Mouse (Mus musculus): ENCODE data around the gene Bfar.

DNA sequence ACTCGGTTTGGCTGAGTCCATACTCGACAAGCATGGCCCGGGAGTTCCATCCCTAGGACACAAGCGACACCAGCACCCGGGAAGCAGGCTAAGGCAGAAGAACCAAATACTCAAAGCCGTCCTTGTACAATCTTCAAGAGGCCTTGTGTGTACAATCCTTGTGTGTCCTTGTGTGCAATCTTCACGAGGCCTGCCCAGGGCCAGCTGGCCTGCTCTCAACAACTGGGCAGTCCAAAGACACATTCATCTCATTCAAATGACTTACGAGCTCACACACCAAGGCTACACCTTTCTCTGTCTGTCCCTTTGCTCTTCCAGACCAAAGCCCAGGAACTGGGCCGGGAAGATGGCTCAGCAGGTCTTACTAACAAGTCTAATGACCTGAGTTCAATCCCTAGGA is 10.9 kb upstream of the Bfar start:
- TF ChIP-seq CTCF (IDR thresholded peaks at IDR 0.05; ENCODE audit: control insufficient read depth, insufficient read depth, insufficient read length) (no peak), USF1 (IDR thresholded peaks at IDR 0.05; ENCODE audit: low read depth) (no peak), MYOD1 (IDR thresholded peaks at IDR 0.05; ENCODE audit: control insufficient read depth, insufficient read length, low read depth) (no peak), FOSL1 (IDR thresholded peaks at IDR 0.05; ENCODE audit: insufficient read depth, low read length, poor library complexity, severe bottlenecking) (no peak), MYOG (IDR thresholded peaks at IDR 0.05; ENCODE audit: control insufficient read depth, extremely low read depth, insufficient read length) (no peak), CEBPB (IDR thresholded peaks at IDR 0.05; ENCODE audit: low read depth) (no peak)

All from C2C12 (cell line).